Mouse (Mus musculus) urinary bladder, postnatal 10 days (tissue): ENCODE results near the gene Efcab7.
A peak's percentile ranks its signal among the peaks of the same experiment; 100 is the strongest.

ENCODE experiments used
- DNase-seq: peaks from one replicate; pipeline ENCODE4 v3.0.0; 2022; ENCODE audit warnings: low spot score

The Efcab7 gene

GRCm38 (mm10) chr4:99829094-99830073 lies at the start of gene Efcab7:
Gene Efcab7 (plus strand): TSS chr4:99829198.
- DNase-seq: peak; percentile 33

GRCm38 (mm10) chr4:99792365-99792764 lies 36.6 kb upstream of the Efcab7 start:
- no peak for DNase-seq

- no peak for DNase-seq
Measured at GRCm38 (mm10) chr4:99816697-99817460, 12.1 kb upstream of the Efcab7 start.

- DNase-seq: no peak
Measured at GRCm38 (mm10) chr4:99828337-99828736, 661 bp upstream of the Efcab7 start.

GRCm38 (mm10) chr4:99828739-99829093 lies 282 bp upstream of the Efcab7 start:
- no peak for DNase-seq

GRCm38 (mm10) chr4:99881882-99882281 lies 52.9 kb downstream of the Efcab7 start:
- DNase-seq: no peak

GRCm38 (mm10) chr4:99882405-99882804 lies 53.4 kb downstream of the Efcab7 start:
- no peak for DNase-seq

GRCm38 (mm10) chr4:99913894-99914451 lies 85.0 kb downstream of the Efcab7 start:
- DNase-seq: no peak

GRCm38 (mm10) chr4:99926380-99926779 lies 97.4 kb downstream of the Efcab7 start:
- DNase-seq: no peak

- DNase-seq: no peak
Measured at GRCm38 (mm10) chr4:99928521-99928920, 99.5 kb downstream of the Efcab7 start.

GRCm38 (mm10) chr4:99929149-99929612 lies 100.2 kb downstream of the Efcab7 start, which contains the start of gene Pgm1:
Gene Pgm1 (plus strand): TSS chr4:99929414.
- DNase-seq: peak; percentile 22

- DNase-seq: peak; percentile 21
Measured at GRCm38 (mm10) chr4:99929613-99930517, 100.9 kb downstream of the Efcab7 start, which contains the start of gene Itgb3bp. Gene Itgb3bp (minus strand): TSS chr4:99929813.

GRCm38 (mm10) chr4:99930518-99931239 lies 101.7 kb downstream of the Efcab7 start:
- no peak for DNase-seq

GRCm38 (mm10) chr4:99931240-99931580 lies 102.2 kb downstream of the Efcab7 start:
- no peak for DNase-seq

GRCm38 (mm10) chr4:99931807-99932206 lies 102.8 kb downstream of the Efcab7 start:
- no peak for DNase-seq

- no peak for DNase-seq
Measured at GRCm38 (mm10) chr4:99934859-99935258, 105.9 kb downstream of the Efcab7 start.

GRCm38 (mm10) chr4:99936278-99936677 lies 107.3 kb downstream of the Efcab7 start:
- no peak for DNase-seq

- DNase-seq: no peak
Measured at GRCm38 (mm10) chr4:99939711-99940505, 110.9 kb downstream of the Efcab7 start.

GRCm38 (mm10) chr4:99941655-99942414 lies 112.8 kb downstream of the Efcab7 start:
- no peak for DNase-seq
